Mouse (Mus musculus) v-Abl transformed pro-B cells (cell line): ENCODE measurements around the gene Mtss1l.

ENCODE experiments used
- in situ Hi-C, 2 experiments: fragments of 400-800 bp; cut with MboI; formaldehyde crosslinking; loops; one replicate each; pipeline ENCODE4 v1.15.1; 2025; ENCODE audit not compliant: unreplicated experiment in 2 of 2

Gene Mtss1l

GRCm38 (mm10) chr8:110705391-110706287 lies 15.6 kb upstream of the Mtss1l start:
- in situ Hi-C loops, result no loop called here

GRCm38 (mm10) chr8:110706288-110706870 lies 14.9 kb upstream of the Mtss1l start:
- in situ Hi-C loops, result no loop called here

GRCm38 (mm10) chr8:110708429-110708828 lies 12.8 kb upstream of the Mtss1l start:
- in situ Hi-C loops, result no loop called here

GRCm38 (mm10) chr8:110710593-110710992 lies 10.7 kb upstream of the Mtss1l start:
- in situ Hi-C loops, result no loop called here

- in situ Hi-C loops, result no loop called here
These were observed 9.9 kb upstream of the Mtss1l start for GRCm38 (mm10) chr8:110711271-110711934.

GRCm38 (mm10) chr8:110713073-110713472 lies 8.2 kb upstream of the Mtss1l start:
- in situ Hi-C loops, result no loop called here

- in situ Hi-C loops, result no loop called here
These were observed 6.3 kb upstream of the Mtss1l start for GRCm38 (mm10) chr8:110714827-110715519.

GRCm38 (mm10) chr8:110716075-110716474 lies 5.2 kb upstream of the Mtss1l start:
- in situ Hi-C loops, result no loop called here

- in situ Hi-C loops, result no loop called here
These were observed 4.1 kb upstream of the Mtss1l start for GRCm38 (mm10) chr8:110717131-110717530.

- in situ Hi-C loops, result no loop called here
These were observed 2.9 kb upstream of the Mtss1l start for GRCm38 (mm10) chr8:110718209-110718968.

- in situ Hi-C loops, result no loop called here
These were observed 2.2 kb upstream of the Mtss1l start for GRCm38 (mm10) chr8:110718969-110719670.

GRCm38 (mm10) chr8:110719898-110720653 lies 1.2 kb upstream of the Mtss1l start:
- in situ Hi-C loops, result loop anchor here (5.0 to 10.0 kb wide), 3 partner anchors 73 to 585 kb away; no protein-coding TSS in a partner anchor

GRCm38 (mm10) chr8:110721606-110722413 lies 534 bp downstream of the Mtss1l start:
- in situ Hi-C loops, result loop anchor here (5.0 to 10.0 kb wide), 3 partner anchors 75 to 587 kb away; no protein-coding TSS in a partner anchor

GRCm38 (mm10) chr8:110722414-110723011 lies 1.2 kb downstream of the Mtss1l start:
- in situ Hi-C loops, result loop anchor here (5.0 to 10.0 kb wide), 3 partner anchors 75 to 588 kb away; no protein-coding TSS in a partner anchor

- in situ Hi-C loops, result loop anchor here (5.0 to 10.0 kb wide), 3 partner anchors 77 to 590 kb away; no protein-coding TSS in a partner anchor
These were observed 3.2 kb downstream of the Mtss1l start for GRCm38 (mm10) chr8:110724493-110724892.

- in situ Hi-C loops, result loop anchor here in 1 of 2 experiments (10.0 kb wide), 1 partner anchor 590 kb away; no protein-coding TSS in a partner anchor
These were observed 4.0 kb downstream of the Mtss1l start for GRCm38 (mm10) chr8:110725084-110725838.
